Mouse (Mus musculus) embryonic fibroblast, embryonic 13.5 days (primary cell): ENCODE data around the gene Gapdh. TPM values are rescaled to one million over a fixed set of nuclear protein-coding genes. Genes with fewer than 3 reads are reported as not detected.

ENCODE experiments used
- H3K27ac ChIP-seq: 2 replicates; pipeline ENCODE4 v1.5.1; 2012; ENCODE audit warnings: low read length, control low read depth, inconsistent platforms; ENCODE audit not compliant: insufficient read depth
- H3K4me1 ChIP-seq: 2 replicates; pipeline ENCODE4 v1.6.1; 2011; ENCODE audit warnings: low read length; ENCODE audit not compliant: control insufficient read depth, insufficient read depth
- H3K4me3 ChIP-seq: 2 replicates; pipeline ENCODE4 v1.5.1; 2011; ENCODE audit warnings: mild to moderate bottlenecking, control low read depth, low read length; ENCODE audit not compliant: insufficient read depth
- CTCF ChIP-seq: IDR thresholded peaks from 2 replicates; pipeline ENCODE4 v1.5.1; 2011; ENCODE audit warnings: mild to moderate bottlenecking, control low read depth, low read length, moderate library complexity, borderline replicate concordance; ENCODE audit not compliant: insufficient read depth
- POLR2A ChIP-seq: IDR thresholded peaks from 2 replicates; pipeline ENCODE4 v1.6.1; 2011; ENCODE audit warnings: low read depth, mild to moderate bottlenecking, control low read depth, low read length, moderate library complexity
- polyA plus RNA-seq: library from polyadenylated mRNA; stranded (reverse); fragments of >200 nt; gene quantifications from 2 replicates; pipeline ENCODE4 v1.2.4, GENCODE M21; 2011; ENCODE audit warnings: low read depth; ENCODE audit not compliant: missing spikeins, insufficient read length

The Gapdh gene
- polyA plus RNA-seq, 1 experiment: 571 TPM

DNA sequence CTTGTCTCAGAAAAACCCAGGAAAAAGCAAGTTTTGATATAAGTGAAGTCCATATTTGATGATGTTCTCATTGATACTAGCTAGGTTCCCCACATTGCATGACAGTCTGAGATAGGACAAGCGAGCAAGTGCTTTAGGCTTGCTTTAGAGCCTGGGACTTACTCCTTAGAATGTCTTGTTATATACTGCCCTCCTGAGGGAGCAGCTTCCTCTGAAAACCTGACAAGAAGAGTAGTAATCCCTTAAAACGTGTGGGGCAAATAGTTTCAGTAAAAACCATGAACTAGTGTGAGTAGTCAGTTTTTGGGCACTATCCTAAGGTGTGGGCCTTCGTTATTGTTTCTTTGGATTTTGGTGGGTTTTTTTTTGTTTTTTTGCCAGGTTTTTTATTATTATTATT, 23.1 kb downstream of the Gapdh start:
- H3K27ac ChIP-seq: no peak overlapping the region
- H3K4me1 ChIP-seq: peaks cover 3% of the 10 kb centered on the region; the same call in 1 of the 2 replicates
- TF ChIP-seq POLR2A (no peak), CTCF (no peak)
- no peak overlapping the region for H3K4me3 ChIP-seq

DNA sequence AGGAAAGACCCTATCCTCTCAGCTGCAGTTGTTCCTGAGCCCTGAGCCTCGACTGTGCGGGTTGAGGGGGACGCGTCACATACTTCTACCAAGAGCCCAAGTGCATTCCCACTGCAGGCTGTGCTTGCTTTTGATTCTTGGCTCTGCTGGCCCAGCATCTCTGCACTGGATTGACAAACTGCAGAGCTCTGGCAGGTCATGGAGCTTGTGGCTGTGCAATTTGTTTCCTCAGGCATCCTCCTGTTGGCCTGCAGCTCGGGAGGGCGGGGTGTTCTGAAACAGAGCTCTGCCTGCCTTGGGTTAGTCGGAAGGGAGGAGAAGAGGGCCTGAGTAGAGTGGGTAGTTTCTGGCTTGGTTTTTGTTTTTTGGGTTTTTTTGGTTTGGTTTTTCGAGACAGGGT, 23.8 kb downstream of the Gapdh start:
- TF ChIP-seq CTCF (no peak), POLR2A (no peak)
- Histone ChIP-seq H3K27ac (no peak overlapping the region), H3K4me3 (no peak overlapping the region), H3K4me1 (no peaks in the 10 kb centered on the region; the same call in 1 of the 2 replicates)

DNA sequence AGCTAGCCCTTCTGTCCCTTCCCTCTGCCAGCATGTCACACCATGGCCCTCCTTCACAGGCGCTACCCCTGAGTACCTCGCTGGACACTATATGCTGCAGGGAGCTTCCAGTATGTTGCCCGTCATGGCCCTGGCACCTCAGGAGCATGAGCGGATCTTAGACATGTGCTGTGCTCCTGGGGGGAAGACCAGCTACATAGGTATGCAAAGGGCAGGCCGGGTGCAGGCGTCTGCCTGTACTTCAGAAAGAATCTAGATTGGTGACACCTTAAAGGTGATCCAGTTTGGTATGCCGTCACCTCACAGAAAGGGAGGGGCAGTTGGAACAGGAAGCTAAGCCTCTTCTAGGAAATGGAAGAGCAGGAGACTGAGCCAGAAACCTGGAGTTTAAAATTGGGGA, 26.5 kb downstream of the Gapdh start:
- no peak for TF ChIP-seq CTCF
- no peak for TF ChIP-seq POLR2A
- H3K4me3 ChIP-seq: no peak overlapping the region
- H3K27ac ChIP-seq: no peak overlapping the region
- H3K4me1 ChIP-seq: no peaks in the 10 kb centered on the region

DNA sequence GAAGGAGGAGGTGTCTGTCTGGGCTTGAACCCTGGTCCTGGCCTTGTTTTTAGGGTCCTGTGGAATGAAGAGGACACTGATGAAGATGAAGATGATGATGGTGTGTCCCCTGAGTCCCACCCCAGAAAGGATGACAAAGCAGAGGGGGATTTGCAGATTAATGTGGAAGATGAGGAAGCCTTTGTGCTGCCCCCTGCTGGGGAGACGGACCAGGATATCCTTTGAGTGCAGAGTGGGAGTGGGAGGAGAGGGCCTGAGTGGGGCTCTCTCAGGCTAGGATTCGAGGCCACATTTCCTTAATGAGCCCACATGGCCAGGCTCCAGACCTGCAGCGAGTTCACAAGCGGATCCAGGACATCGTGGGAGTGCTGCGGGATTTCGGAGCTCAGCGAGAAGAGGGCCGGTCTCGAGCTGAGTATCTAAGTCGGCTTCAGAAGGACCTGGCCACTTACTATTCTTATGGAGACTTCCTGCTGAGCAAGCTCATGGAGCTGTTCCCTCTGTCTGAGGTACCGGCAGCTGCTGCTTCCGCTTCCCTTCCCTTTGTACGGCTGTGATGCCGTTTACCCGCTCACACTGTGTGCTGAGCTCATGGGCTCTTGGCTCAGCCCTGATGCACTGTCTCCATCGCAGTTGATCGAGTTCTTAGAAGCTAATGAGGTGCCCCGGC, 29.1 kb downstream of the Gapdh start:
- no peak overlapping the region for H3K27ac ChIP-seq
- TF ChIP-seq POLR2A (no peak), CTCF (0 out of 2 replicates have a peak, but pooled peaks have one; percentile 18)
- peaks cover 5% of the 10 kb centered on the region for H3K4me1 ChIP-seq
- no peak overlapping the region for H3K4me3 ChIP-seq

DNA sequence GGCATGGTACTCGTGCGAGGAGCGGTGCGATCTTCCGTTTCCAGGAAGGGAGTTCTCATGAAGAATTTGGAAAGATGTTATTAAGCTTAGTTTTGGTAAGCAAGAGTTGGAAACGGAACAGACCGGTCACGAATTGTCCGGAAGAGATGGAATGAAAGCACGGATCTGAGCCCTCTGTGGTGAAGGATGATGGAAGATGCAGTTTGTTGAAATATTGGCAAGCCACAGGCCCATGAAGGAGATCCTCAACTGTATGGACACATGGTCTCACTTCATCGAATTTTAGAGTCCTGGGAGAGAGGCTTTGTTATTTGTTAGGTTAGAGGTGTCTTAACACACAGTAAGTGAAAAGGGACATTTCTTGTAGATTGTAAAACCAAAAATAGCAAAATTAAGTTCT, 33.8 kb downstream of the Gapdh start:
- Histone ChIP-seq H3K4me3 (peak overlapping the region; percentile 87), H3K27ac (no peak overlapping the region), H3K4me1 (peaks cover 5% of the 10 kb centered on the region)
- TF ChIP-seq CTCF (no peak), POLR2A (no peak)

DNA sequence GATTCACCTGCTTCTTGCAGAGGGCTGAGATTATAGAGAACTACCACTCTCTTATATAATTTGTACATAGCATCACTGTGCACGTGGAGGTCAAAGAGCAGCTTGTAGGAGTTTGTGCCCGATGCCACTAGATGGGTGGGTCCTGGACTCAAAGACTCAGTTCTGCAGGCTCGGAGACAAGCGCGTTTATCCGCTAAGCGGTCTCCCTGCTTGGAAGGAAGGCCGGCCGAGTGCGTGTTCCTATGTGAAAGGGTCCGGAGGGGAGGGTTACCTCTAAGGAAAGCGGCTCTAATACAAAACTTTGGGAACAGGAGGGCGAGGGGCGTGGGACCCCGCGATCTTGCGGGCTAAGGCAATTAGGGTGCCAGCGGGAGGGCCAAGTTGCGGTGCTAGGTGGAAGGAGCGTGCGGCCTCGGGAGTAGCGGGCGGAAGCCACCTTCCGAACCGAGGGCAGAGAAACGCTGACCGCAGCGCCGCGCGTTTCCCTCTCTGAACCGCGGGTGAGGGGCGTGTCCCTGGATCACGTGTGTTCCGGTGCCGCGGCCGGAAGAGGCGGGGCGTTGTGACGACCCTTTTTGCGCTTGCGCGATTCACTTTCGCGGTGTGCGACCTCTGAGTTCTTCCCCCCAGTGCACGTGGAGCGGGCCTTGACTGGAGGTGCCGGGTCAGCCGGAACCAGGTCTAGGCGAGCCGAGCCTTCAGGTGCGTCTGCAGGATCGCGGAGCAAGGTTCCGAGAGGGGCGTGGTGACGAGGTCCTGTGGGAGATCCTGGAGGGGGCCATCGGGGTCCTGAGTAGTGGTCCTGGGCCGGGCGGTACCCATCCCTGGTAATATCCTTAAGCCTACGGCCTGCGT, 34.7 kb downstream of the Gapdh start, which contains the start of gene Nop2:
Nop2 (plus strand) TSS at position 608 of the 855 bp plus-strand sequence.
- Histone ChIP-seq H3K4me1 (peaks cover 5% of the 10 kb centered on the region), H3K27ac (peak within 1 kb of the TSS; percentile 75), H3K4me3 (peak within 1 kb of the TSS; percentile 87)
- peak; percentile 95 for TF ChIP-seq POLR2A
- TF ChIP-seq CTCF: no peak

DNA sequence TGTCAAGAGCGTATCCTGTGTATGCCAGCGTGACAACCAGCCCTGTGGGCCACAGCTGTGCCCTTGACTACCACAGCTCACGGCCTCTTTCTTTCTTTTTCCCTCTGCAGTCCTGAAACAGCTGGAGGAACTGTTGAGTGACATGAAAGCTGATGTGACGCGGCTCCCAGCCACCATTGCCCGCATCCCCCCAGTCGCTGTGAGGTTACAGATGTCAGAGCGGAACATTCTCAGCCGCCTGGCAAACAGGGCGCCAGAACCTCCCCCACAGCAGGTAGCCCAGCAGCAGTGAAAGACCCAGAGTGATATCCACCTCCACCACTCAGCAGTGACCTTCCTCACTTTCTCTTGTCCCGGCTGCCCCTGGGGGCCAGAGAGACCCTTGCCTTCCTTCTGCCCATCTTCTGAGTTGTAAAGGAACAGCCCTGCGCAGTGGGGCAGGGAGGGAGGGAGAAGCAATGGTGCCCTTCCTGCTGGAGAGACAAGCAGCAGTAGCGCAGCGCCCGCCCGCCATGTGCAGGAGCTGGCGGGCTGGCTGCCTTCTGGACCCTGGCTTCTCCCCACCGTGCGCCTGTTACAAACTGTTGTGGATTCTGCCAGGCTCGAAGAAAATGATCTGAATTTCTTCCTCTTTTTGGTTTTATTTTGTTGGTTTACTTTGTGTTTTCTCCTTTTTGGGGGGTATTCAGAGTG, 36.4 kb downstream of the Gapdh start:
- peaks cover 5% of the 10 kb centered on the region for H3K4me1 ChIP-seq
- no peak for TF ChIP-seq CTCF
- TF ChIP-seq POLR2A: no peak
- no peak overlapping the region for H3K27ac ChIP-seq
- H3K4me3 ChIP-seq: no peak overlapping the region

DNA sequence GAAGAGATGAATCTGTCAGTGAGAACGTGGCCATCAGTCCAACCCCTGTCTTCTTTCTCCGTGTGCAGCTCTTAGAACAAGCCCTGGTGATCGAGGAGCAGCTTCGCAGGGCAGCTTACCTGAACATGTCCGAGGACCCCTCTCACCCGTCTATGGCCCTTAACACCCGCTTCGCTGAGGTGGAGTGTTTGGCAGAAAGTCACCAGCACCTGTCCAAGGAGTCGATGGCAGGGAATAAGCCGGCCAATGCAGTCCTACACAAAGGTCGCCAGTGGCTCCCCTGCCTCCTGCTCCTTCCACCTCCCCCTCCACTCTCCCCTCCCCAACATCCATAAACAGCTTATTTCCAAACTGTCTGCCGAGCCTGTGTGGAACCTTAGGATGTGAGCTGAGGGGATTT, 37.5 kb downstream of the Gapdh start:
- peaks cover 2% of the 10 kb centered on the region for H3K4me1 ChIP-seq
- no peak overlapping the region for H3K4me3 ChIP-seq
- TF ChIP-seq CTCF (no peak), POLR2A (no peak)
- H3K27ac ChIP-seq: no peak overlapping the region

DNA sequence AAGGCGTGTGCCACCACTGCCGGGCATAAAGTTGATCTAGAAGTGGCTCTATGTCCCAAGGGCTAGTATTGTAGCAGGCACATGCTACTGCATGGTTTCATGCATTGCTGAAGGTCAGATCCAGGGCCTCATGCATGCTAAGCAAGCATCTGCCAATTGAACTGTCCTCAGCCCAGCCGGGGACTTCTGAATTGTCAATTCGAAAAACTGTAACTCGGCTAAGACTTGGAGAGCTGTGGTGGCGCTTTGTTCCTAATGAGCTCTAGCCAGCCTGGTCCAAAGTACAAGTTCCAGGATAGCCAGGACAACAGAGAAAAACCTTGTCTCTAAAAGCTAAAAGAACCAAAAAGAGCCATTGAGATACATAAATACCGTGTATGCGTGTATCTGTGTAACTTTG, 46.9 kb downstream of the Gapdh start:
- H3K27ac ChIP-seq: no peak overlapping the region
- H3K4me3 ChIP-seq: no peak overlapping the region
- TF ChIP-seq CTCF: no peak
- no peak for TF ChIP-seq POLR2A
- no peaks in the 10 kb centered on the region for H3K4me1 ChIP-seq

DNA sequence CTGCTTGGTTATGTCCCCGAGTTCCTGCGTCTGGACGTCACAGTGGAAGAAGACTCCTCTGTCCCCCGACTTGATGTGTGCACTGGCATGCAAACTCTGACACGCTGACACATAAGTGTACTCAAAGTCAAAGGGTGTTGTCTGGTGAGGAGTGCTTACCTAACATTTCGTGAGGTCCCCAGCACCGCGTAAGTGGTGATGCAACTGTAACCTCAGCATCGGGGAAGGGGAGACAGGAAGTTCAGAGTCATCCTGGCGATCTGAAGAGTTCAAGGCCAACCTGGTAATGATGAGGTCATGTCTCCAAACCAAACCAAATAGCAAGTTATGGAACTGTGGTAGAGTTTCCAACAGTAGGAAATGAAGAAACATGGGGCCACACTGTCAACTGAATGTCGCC, 53.7 kb downstream of the Gapdh start:
- H3K4me3 ChIP-seq: no peak overlapping the region
- TF ChIP-seq CTCF (no peak), POLR2A (no peak)
- no peak overlapping the region for H3K27ac ChIP-seq
- no peaks in the 10 kb centered on the region for H3K4me1 ChIP-seq

Other genes starting within 250 kb of the Gapdh start
- 602 and 622 TPM in 2 replicates for gene Ptms, start 246.4 kb downstream of the Gapdh start, polyA plus RNA-seq
- 250 and 255 TPM in 2 replicates for gene Mlf2, start 235.1 kb downstream of the Gapdh start, polyA plus RNA-seq
- 77.4 and 94.3 TPM in 2 replicates for gene Cops7a, start 200.9 kb downstream of the Gapdh start, polyA plus RNA-seq
- 1.9 TPM in 1 of 2 replicates, not detected in the other for gene Pianp, start 169.8 kb downstream of the Gapdh start, polyA plus RNA-seq
- gene Zfp384, start 157.3 kb downstream of the Gapdh start, polyA plus RNA-seq: 46.3 and 63.5 TPM in 2 replicates
- gene Ing4, start 126.7 kb downstream of the Gapdh start, polyA plus RNA-seq: 48.3 and 52.2 TPM in 2 replicates
- gene Acrbp, start 116.8 kb downstream of the Gapdh start, polyA plus RNA-seq: 2.5 and 5.4 TPM in 2 replicates
- not detected in 2 replicates for gene Lpar5, start 98.5 kb downstream of the Gapdh start, polyA plus RNA-seq
- 156 and 178 TPM in 2 replicates for gene Chd4, start 70.5 kb downstream of the Gapdh start, polyA plus RNA-seq
- gene Nop2, start 34.6 kb downstream of the Gapdh start, polyA plus RNA-seq: 35.9 and 41.6 TPM in 2 replicates
- 10.4 and 12.0 TPM in 2 replicates for gene Iffo1, start 21.2 kb downstream of the Gapdh start, polyA plus RNA-seq
- gene Ncapd2, start 25.2 kb upstream of the Gapdh start, polyA plus RNA-seq: 75.8 and 137 TPM in 2 replicates
- gene Mrpl51, start 25.3 kb upstream of the Gapdh start, polyA plus RNA-seq: 76.2 and 76.9 TPM in 2 replicates
- gene Vamp1, start 49.1 kb upstream of the Gapdh start, polyA plus RNA-seq: 4.2 and 4.3 TPM in 2 replicates
- 5.7 and 6.3 TPM in 2 replicates for gene Tapbpl, start 65.4 kb upstream of the Gapdh start, polyA plus RNA-seq
- not detected in 2 replicates for gene Cd27, start 70.5 kb upstream of the Gapdh start, polyA plus RNA-seq
- gene Tuba3a, start 119.6 kb upstream of the Gapdh start, polyA plus RNA-seq: not detected in 2 replicates
- gene Ltbr, start 147.4 kb upstream of the Gapdh start, polyA plus RNA-seq: 67.1 and 77.6 TPM in 2 replicates
- gene Scnn1a, start 154.2 kb upstream of the Gapdh start, polyA plus RNA-seq: 0.48 and 0.70 TPM in 2 replicates
- gene Tnfrsf1a, start 182.9 kb upstream of the Gapdh start, polyA plus RNA-seq: 126 and 140 TPM in 2 replicates
- 0.15 TPM in 1 of 2 replicates, not detected in the other for gene Plekhg6, start 214.3 kb upstream of the Gapdh start, polyA plus RNA-seq